Mouse (Mus musculus) heart, adult 2 months (tissue): ENCODE measurements at regions not wholly inside any gene's neighbourhood (a gene's known extent, or its start where the extent isn't known, plus 50 kb on each side); places are given as distances from the start of the nearest gene placed in this dataset.
A peak's percentile ranks its signal among the peaks of the same experiment; 100 is the strongest.

Experiments
- DNase-seq, 2 experiments: peaks; one replicate each; pipeline ENCODE4 v3.0.0; 2021
- H3K27ac ChIP-seq: fragments of 200-600 bp; 2 replicates; pipeline ENCODE4 v1.8.1; 2022
- H3K27me3 ChIP-seq: fragments of 200-500 bp; 2 replicates; pipeline ENCODE4 v1.6.1; 2012; ENCODE audit warnings: mild to moderate bottlenecking, low read length, inconsistent platforms, mixed read lengths; ENCODE audit not compliant: control insufficient read depth, insufficient read depth
- H3K36me3 ChIP-seq: fragments of 200-500 bp; 2 replicates; pipeline ENCODE4 v1.6.1; 2012; ENCODE audit warnings: low read length, inconsistent platforms; ENCODE audit not compliant: control insufficient read depth, insufficient read depth
- H3K4me1 ChIP-seq: fragments of 200-500 bp; 2 replicates; pipeline ENCODE4 v1.6.1; 2011; ENCODE audit warnings: low read length; ENCODE audit not compliant: control insufficient read depth, insufficient read depth
- H3K4me3 ChIP-seq: fragments of 200-600 bp; 2 replicates; pipeline ENCODE4 v1.8.1; 2022
- H3K79me2 ChIP-seq: fragments of 200-500 bp; replicated peaks from 2 replicates; pipeline ENCODE4 v1.6.1; 2012; ENCODE audit warnings: mild to moderate bottlenecking, inconsistent platforms, low read length, moderate library complexity, mixed read lengths; ENCODE audit not compliant: control insufficient read depth, insufficient read depth
- H3K9ac ChIP-seq: fragments of 200-500 bp; 2 replicates; pipeline ENCODE4 v1.6.1; 2012; ENCODE audit warnings: low read depth, mild to moderate bottlenecking, control low read depth, inconsistent platforms, low read length, mixed read lengths
- CTCF ChIP-seq: fragments of 200-600 bp; IDR thresholded peaks from 2 replicates; pipeline ENCODE4 v1.8.1; 2022; ENCODE audit warnings: antibody characterized with exemption, mild to moderate bottlenecking, moderate library complexity
- EP300 ChIP-seq: fragments of 200-500 bp; IDR thresholded peaks from 2 replicates; pipeline ENCODE4 v1.6.1; 2011; ENCODE audit warnings: low read depth, low read length, control low read depth; ENCODE audit not compliant: insufficient read depth
- POLR2A ChIP-seq: fragments of 200-500 bp; IDR thresholded peaks from 2 replicates; pipeline ENCODE4 v1.6.1; 2011; ENCODE audit warnings: mild to moderate bottlenecking, low read depth, low read length, control low read depth; ENCODE audit not compliant: insufficient read depth
- WGBS: fragments of 180-500 bp; shearing (Covaris S2); methylation state at CpG from one replicate; pipeline ENCODE4 v1.1.7; 2018; 5-methylcytosine and 5-hydroxymethylcytosine counted together
- intact Hi-C: fragments of 180-260 bp; cut with DNase I; formaldehyde crosslinking; loops from one replicate; pipeline ENCODE4 v1.15.1; 2025

- no peaks in the 10 kb centered on the region; the same call in 1 of the 2 replicates for H3K4me1 ChIP-seq
- peak in 1 of 2 experiments; percentile 14 for DNase-seq
- H3K9ac ChIP-seq: no peak overlapping the region
- H3K79me2 ChIP-seq: no peaks in the 10 kb centered on the region
- H3K27me3 ChIP-seq: no peaks in the 10 kb centered on the region
- no peak overlapping the region; the same call in 1 of the 2 replicates for H3K27ac ChIP-seq
- H3K4me3 ChIP-seq: no peak overlapping the region
- H3K36me3 ChIP-seq: no peaks in the 10 kb centered on the region
- WGBS: 44% methylated on average over 10 of the region's 10 CpGs
- no peak for TF ChIP-seq CTCF
- no peak for TF ChIP-seq POLR2A
- TF ChIP-seq EP300: no peak
- intact Hi-C loops: no loop called here
Observed at GRCm38 (mm10) chr10:111558675-111559340, 52.7 kb downstream of the Phlda1 start.

GRCm38 (mm10) chr10:111559341-111560246, 53.5 kb downstream of the Phlda1 start:
- Histone ChIP-seq H3K4me1 (no peaks in the 10 kb centered on the region; the same call in 1 of the 2 replicates), H3K79me2 (no peaks in the 10 kb centered on the region), H3K27ac (no peak overlapping the region), H3K27me3 (no peaks in the 10 kb centered on the region), H3K36me3 (no peaks in the 10 kb centered on the region), H3K4me3 (no peak overlapping the region), H3K9ac (no peak overlapping the region)
- intact Hi-C loops: no loop called here
- WGBS: 44% methylated on average over 17 of the region's 17 CpGs
- DNase-seq: no peak
- TF ChIP-seq CTCF (no peak), POLR2A (no peak), EP300 (no peak)

GRCm38 (mm10) chr10:111562628-111563027, 56.5 kb downstream of the Phlda1 start:
- Histone ChIP-seq H3K27me3 (no peaks in the 10 kb centered on the region), H3K27ac (no peak overlapping the region), H3K9ac (no peak overlapping the region), H3K4me3 (no peak overlapping the region), H3K36me3 (no peaks in the 10 kb centered on the region), H3K4me1 (peaks cover 2% of the 10 kb centered on the region; the same call in 1 of the 2 replicates), H3K79me2 (no peaks in the 10 kb centered on the region)
- no peak for DNase-seq
- no peak for TF ChIP-seq CTCF
- no peak for TF ChIP-seq POLR2A
- TF ChIP-seq EP300: no peak
- intact Hi-C loops: no loop called here
- 91% methylated on average over 8 of the region's 8 CpGs for WGBS

GRCm38 (mm10) chr10:111566873-111567381, 60.8 kb downstream of the Phlda1 start:
- no peak overlapping the region; the same call in 1 of the 2 replicates for H3K9ac ChIP-seq
- no peaks in the 10 kb centered on the region for H3K27me3 ChIP-seq
- H3K79me2 ChIP-seq: no peaks in the 10 kb centered on the region
- WGBS: 43% methylated on average over 12 of the region's 12 CpGs
- H3K4me3 ChIP-seq: no peak overlapping the region
- TF ChIP-seq EP300: no peak
- TF ChIP-seq POLR2A: no peak
- TF ChIP-seq CTCF: no peak
- intact Hi-C loops: no loop called here
- peak overlapping the region; percentile 54 for H3K27ac ChIP-seq
- H3K4me1 ChIP-seq: peaks cover 2% of the 10 kb centered on the region; the same call in 1 of the 2 replicates
- H3K36me3 ChIP-seq: no peaks in the 10 kb centered on the region
- DNase-seq: peak; percentile 58 to 63

- Histone ChIP-seq H3K27me3 (no peaks in the 10 kb centered on the region), H3K36me3 (no peaks in the 10 kb centered on the region), H3K4me1 (peaks cover 4% of the 10 kb centered on the region), H3K4me3 (no peak overlapping the region), H3K9ac (no peak overlapping the region), H3K27ac (no peak overlapping the region), H3K79me2 (no peaks in the 10 kb centered on the region)
- no peak for DNase-seq
- intact Hi-C loops: no loop called here
- 48% methylated on average over 7 of the region's 7 CpGs for whole genome bisulfite sequencing
- TF ChIP-seq EP300 (no peak), CTCF (no peak), POLR2A (no peak)
Observed at GRCm38 (mm10) chr10:111570501-111571258, 64.6 kb downstream of the Phlda1 start.
